Mouse (Mus musculus) bone marrow macrophage, adult 2 months (primary cell): Measurements from ENCODE around the gene Nup214.

Experiments
- CTCF ChIP-seq: IDR thresholded peaks from 2 replicates; pipeline ENCODE4 v1.5.1; 2012; ENCODE audit warnings: low read depth, mild to moderate bottlenecking, low read length, moderate library complexity
- POLR2A ChIP-seq: IDR thresholded peaks from 2 replicates; pipeline ENCODE4 v1.6.1; 2012; ENCODE audit warnings: mild to moderate bottlenecking, low read depth, low read length, borderline replicate concordance

DNA sequence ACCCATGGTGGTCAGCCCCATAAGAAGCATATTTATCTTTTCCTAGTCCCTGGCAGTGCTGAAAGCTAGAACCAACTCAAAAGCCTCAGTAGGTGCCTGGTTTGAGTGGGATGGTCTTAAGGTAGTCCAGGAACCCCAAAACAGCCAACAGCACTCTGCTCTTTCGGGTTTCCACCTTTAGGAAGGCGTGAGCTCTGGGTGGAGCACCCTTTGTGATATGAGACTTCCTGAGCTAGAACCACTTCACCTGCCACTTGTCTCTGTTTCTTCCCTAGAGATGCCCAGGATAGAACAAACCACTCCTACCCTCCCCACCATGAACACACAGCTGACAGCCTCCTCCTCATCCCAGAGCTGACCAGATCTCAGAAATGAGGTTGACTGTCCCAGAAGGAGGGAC lies 83.1 kb downstream of the Nup214 start:
- TF ChIP-seq POLR2A, result no peak
- no peak for TF ChIP-seq CTCF
